Mouse (Mus musculus) MEL-GATA-1-ER (cell line): ENCODE data around the gene Cbx4.

Source experiments
- DNase-seq: peaks from one replicate; pipeline ENCODE4 v3.0.0-alpha.2; 2012; ENCODE audit warnings: low read depth; ENCODE audit errors: extremely low read depth

Cbx4 gene

DNA sequence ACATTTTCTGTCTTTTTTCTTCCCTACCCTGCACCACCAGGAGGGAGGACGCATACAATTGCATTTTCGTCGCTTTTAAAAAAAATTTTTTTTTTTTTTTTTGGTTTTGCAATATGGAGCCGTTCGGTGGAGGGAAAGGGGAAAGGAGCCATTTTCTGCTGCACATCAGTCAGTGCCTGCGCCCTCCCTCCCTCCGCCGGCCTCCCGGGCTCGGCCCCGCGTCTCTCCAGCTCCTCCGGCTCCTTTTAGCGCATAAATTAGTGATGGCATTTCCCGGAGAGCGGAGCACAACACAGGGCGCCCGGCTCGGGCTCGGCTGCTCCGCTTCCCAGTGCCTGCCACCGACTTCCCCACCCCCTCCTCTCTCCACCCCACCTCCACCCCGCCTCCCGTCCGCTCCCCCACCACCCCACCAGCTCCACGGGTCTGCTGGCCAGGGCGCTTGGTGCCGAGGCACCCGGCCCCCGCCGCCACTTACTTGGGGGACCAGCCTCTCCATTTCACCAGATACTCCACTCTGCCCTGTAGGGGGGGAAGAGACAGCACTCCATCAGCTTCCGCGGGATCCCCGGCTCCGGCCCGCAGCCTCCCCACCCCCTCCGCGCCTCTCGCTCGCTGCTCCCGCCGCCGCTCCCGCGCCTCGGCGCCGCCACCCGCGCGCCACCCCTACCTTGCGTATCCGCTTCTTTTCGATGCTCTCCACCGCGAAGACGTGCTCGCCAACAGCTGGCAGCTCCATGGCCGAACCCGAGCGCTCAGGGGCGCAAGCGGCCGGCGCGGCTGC, 550 bp downstream of the Cbx4 start:
- DNase-seq = peak; percentile 31

GRCm38 (mm10) chr11:119084446-119085278, 1.4 kb downstream of the Cbx4 start:
- DNase-seq = peak; percentile 22

GRCm38 (mm10) chr11:119083724-119084445, 2.1 kb downstream of the Cbx4 start:
- DNase-seq = no peak

- DNase-seq = no peak
These were observed 3.1 kb downstream of the Cbx4 start for GRCm38 (mm10) chr11:119082638-119083599.

- no peak for DNase-seq
These were observed 4.0 kb downstream of the Cbx4 start for GRCm38 (mm10) chr11:119081839-119082637.

- no peak for DNase-seq
These were observed 4.7 kb downstream of the Cbx4 start for GRCm38 (mm10) chr11:119081148-119081838.

DNA sequence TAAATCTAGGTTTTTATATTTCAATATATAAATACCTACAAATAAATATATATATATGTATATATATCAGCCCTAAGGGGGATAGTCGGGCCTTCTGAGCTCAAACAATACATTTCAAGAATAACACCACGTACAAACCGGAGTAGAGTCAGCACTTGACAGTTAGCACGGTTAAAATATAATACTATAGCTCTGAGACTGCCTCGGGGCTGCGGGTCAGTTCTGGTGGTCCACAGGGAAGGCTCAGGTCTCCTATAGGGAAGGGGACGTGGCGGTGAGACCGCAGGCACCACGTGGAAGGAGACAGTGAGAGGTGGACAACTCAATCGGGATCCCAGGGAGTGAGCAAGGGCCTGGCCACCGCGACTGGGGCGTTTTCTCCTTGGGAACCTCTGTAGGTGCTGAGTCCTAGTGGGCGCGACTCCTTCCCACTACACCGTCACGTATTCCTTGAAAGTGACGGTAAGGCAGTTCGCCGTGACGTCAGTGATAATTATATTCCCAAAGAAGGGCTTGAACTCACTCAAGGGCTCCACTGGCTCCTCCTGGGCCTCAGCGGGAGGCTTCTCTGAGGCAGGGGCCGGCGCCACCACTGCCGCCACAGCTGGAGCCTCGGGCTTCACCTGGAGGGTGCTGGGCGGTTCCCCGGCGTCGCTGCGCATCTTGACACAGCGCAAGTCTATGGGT, 5.4 kb downstream of the Cbx4 start:
- no peak for DNase-seq

- no peak for DNase-seq
These were observed 6.6 kb downstream of the Cbx4 start for GRCm38 (mm10) chr11:119079445-119079837.

DNA sequence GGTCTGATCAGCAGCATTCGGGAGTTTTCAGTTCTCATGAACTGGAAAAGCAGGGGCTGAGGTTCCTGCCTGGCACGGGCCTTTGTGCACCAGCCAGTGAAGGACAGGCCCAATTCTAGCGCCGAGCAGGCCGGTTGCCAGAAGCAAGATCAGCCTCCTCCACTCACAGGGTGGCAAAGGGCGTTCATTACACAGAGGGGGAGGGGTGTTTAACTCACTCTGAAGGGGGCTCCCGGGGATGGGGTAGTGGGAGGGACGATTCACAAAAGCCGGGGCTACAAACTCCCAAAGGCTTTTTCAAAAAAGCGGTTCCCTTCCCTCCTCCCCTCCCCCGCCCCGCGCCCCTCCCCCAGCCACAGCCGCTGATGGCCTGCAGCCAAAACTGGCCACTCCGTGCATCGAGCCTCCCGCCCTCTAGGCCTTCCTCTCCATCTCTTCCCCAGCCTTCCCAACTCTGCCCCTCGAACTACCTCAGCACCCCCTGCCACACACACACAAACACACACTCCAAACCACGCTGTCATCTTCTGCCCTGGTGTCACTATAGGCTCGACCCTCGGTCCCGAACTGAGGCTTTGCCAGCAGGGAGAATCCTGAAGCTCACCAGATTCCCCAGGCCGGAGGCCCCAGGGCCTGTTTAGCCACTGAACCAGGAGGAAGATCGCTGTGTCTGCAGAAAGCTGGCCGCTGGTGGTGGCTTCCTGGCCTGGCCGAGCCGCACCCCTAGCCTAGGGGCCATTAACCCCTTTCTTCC, 7.2 kb downstream of the Cbx4 start:
- no peak for DNase-seq

- DNase-seq = no peak
These were observed 8.3 kb downstream of the Cbx4 start for GRCm38 (mm10) chr11:119077755-119078154.

GRCm38 (mm10) chr11:119075805-119076204, 10.2 kb downstream of the Cbx4 start:
- no peak for DNase-seq

DNA sequence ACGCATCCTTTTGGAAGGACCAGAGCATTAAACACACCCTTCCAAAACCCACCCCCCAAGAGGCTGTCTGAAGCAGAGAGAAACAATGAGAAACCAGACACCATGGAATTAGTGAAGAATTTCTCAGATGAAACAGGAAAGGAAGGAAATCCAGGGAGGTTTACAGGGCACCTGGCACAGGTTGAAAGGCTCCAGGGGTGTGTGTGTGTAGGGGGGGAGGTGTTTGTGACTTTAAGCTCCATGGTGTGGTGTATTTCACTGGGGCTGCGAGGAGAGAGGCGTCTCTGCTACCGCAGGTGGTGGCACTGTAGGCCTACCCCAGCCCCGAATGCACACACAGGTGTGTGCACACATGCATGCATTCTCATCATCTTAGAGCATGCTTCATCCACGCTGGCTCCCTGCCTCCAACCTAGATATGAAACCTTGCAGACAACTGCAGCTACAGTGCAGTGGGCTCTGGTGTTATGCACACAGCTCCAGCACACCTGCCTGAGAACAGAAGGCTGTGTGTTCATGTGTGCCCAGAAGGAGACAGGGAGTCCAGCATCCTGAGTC, 12.1 kb downstream of the Cbx4 start:
- DNase-seq = no peak

DNA sequence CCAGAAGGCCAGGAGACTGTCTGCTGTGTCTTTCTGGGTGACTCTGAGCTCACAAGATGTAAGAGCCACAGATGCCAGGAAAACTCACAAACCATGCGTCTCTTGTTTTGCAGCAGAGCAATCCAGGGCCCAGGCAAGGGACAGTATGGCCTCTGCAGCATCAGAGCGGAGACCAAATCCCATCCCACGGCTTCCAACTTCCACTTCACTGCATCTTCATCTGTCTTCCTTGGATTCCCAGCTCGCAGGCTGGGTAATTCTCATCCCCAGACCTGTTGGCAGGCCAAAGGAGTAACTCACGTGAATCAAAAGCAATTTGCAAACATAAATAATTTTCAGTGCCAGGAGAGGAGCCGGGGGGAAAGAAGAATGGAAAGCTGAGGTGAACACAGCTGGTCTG, 13.0 kb downstream of the Cbx4 start:
- no peak for DNase-seq

DNA sequence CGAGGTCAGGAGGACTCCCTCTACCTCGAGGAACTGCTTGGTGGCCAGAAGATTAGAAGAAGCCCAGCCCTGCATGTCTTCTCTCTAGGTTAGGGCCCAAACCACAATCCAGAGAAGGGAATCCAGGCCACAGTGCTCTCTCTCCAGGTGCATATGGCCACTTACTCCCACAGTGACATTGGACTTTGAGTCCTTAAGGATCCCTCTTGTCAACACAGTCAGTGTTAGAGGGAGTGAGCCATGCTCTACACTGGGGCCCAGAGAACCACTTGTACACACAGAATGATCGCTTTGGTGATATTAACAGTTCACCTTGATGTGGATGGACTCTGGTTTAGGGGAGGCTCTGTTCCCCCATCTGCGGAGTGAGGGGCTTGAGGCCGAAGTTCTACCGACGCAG, 13.8 kb downstream of the Cbx4 start:
- no peak for DNase-seq

DNA sequence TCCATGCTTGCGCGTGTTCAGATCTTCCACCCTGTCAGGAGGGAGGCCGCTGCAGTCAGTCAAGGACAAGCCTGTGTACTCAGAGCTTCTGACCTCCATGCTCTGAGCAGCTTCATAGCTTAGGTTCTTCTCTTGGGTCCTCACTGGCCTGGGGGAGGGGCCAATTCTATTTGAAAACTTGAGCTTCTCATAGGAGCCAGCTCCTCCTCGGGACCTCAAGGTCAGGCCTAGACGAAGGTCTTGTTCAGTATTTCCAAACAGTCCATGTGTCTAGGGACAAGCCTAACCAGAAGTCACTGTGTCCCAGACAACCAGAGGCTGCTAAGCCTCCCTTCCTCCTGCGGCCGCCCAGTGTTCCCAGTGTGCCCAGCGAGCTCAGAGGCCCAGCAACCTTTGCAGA, 19.2 kb downstream of the Cbx4 start:
- DNase-seq = no peak

GRCm38 (mm10) chr11:119059256-119059655, 26.8 kb downstream of the Cbx4 start:
- no peak for DNase-seq

DNA sequence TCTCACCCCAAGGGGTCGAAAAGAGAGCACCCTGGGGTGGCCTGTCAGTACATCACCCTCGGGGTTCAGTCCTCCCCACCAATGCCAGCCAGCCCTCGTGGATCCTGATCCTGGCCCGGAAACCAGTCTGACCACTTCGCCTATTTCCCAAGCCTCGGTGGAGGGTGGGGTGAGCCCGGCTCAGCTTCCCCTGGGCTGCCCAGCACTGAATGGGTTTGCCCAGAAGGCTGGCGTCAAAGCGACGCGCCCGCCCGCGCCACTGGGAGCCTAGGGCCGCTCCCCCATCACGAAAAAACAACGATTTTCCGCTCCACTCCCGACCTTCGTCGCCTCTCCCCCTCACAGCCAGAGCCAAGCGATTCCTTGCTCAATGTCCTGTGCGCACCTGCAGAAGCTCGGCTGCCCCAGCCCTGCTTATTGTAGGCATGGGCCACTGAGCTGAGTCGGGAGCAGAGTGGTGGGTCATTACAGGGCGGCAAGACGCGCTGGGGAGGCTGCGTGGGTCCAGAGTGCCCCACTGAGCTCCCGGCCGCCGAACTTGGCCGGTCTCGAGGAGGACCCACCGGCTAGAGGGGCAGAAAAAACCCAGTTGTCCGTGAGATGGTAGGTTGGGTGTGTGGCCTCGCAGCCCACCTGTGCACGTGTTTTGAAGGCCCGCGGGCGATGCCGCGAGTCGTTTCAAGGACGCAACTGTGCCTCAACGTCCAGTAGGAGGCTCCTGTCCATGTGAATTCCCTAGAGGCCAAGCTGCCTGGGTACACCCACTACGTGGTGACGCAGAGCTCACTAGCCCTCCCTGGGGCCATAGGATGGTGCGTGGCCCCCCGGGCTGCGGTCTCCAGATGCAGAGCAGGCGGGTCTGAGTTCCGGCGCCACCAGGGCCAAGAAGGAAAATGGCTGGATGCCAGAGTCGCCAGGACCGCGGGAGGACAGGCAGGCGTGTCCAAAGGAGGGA, 27.7 kb downstream of the Cbx4 start:
- DNase-seq = no peak
